Mouse (Mus musculus) intestine, embryonic 15.5 days (tissue): ENCODE data around the gene Cog5. TPM values are rescaled to one million over a fixed set of nuclear protein-coding genes. Genes with fewer than 3 reads are reported as not detected.
"Not testable (repeated sequence)": the region's sequence is repeated elsewhere in the genome, so short reads cannot be mapped to it uniquely, and the experiment has no call there.

ENCODE experiments used
- ATAC-seq: fragments of 200-750 bp; cut with Nextera tagmentation; 2 replicates; pipeline ENCODE4 v1.8.0; 2017; ENCODE audit warnings: moderate TSS enrichment, moderate library complexity
- H3K27ac ChIP-seq: fragments of 300-500 bp; sonication (generic); 2 replicates; pipeline ENCODE4 v1.5.1; 2015; ENCODE audit warnings: mild to moderate bottlenecking, inconsistent platforms
- H3K27me3 ChIP-seq: fragments of 300-500 bp; sonication (generic); replicated peaks from 2 replicates; pipeline ENCODE4 v1.6.1; 2015; ENCODE audit warnings: inconsistent platforms
- H3K36me3 ChIP-seq: fragments of 300-500 bp; sonication (generic); 2 replicates; pipeline ENCODE4 v1.6.1; 2015; ENCODE audit warnings: inconsistent platforms
- H3K4me1 ChIP-seq: fragments of 300-500 bp; sonication (generic); replicated peaks from 2 replicates; pipeline ENCODE4 v1.6.1; 2015; ENCODE audit warnings: inconsistent platforms
- H3K4me2 ChIP-seq: fragments of 300-500 bp; sonication (generic); replicated peaks from 2 replicates; pipeline ENCODE4 v1.6.1; 2015; ENCODE audit warnings: mild to moderate bottlenecking, inconsistent platforms
- H3K4me3 ChIP-seq: fragments of 300-500 bp; sonication (generic); replicated peaks from 2 replicates; pipeline ENCODE4 v1.5.1; 2015; ENCODE audit warnings: inconsistent platforms
- H3K9ac ChIP-seq: fragments of 300-500 bp; sonication (generic); 2 replicates; pipeline ENCODE4 v1.6.1; 2015; ENCODE audit warnings: inconsistent platforms
- H3K9me3 ChIP-seq: fragments of 300-500 bp; sonication (generic); 2 replicates; pipeline ENCODE4 v1.6.1; 2016; ENCODE audit warnings: inconsistent platforms
- WGBS: fragments of 180-500 bp; shearing (Covaris S2); methylation state at CpG from one replicate; pipeline ENCODE4 v1.1.7; 2015; 5-methylcytosine and 5-hydroxymethylcytosine counted together
- polyA plus RNA-seq: library from polyadenylated mRNA; unstranded; fragments of >200 nt; fragmentation: Nextera tagmentation; extraction: Ambion mirVana; gene quantifications from 2 replicates; pipeline ENCODE4 v1.2.1, GENCODE M21; 2015

Gene Cog5
- 26.9 and 29.2 TPM in 2 replicates for polyA plus RNA-seq

- 0% methylated on average over 47 of the region's 47 CpGs for WGBS
Measured at GRCm38 (mm10) chr12:31654197-31654964, at the start of gene Cog5, which contains the start of gene Dus4l. Gene Cog5, plus strand, starts transcription at chr12:31654869. Gene Dus4l, minus strand, starts transcription at chr12:31654826.

GRCm38 (mm10) chr12:31604894-31605293 lies 49.8 kb upstream of the Cog5 start:
- Histone ChIP-seq H3K9me3 (no peaks in the 10 kb centered on the region), H3K4me1 (no peaks in the 10 kb centered on the region), H3K4me3 (no peak overlapping the region), H3K27me3 (no peaks in the 10 kb centered on the region), H3K27ac (no peak overlapping the region), H3K36me3 (no peaks in the 10 kb centered on the region), H3K9ac (no peak overlapping the region), H3K4me2 (no peak overlapping the region)
- ATAC-seq = no peak
- 71% methylated on average over 3 of the region's 3 CpGs for WGBS

More at GRCm38 (mm10) chr12:31654197-31654964, at the start of gene Cog5, which contains the start of gene Dus4l:
- Histone ChIP-seq H3K27ac (peak within 1 kb of the TSS; percentile 88), H3K4me3 (peak within 1 kb of the TSS; percentile 91), H3K4me1 (peaks cover 3% of the 10 kb centered on the region; the same call in 1 of the 2 replicates), H3K27me3 (no peaks in the 10 kb centered on the region), H3K36me3 (no peaks in the 10 kb centered on the region), H3K4me2 (peak within 1 kb of the TSS; percentile 62), H3K9ac (peak within 1 kb of the TSS; percentile 75), H3K9me3 (no peaks in the 10 kb centered on the region)
- ATAC-seq = peak; percentile 99

- no peaks in the 10 kb centered on the region for H3K9me3 ChIP-seq
- whole genome bisulfite sequencing = 52% methylated on average over 3 of the region's 3 CpGs
- no peak overlapping the region for H3K4me3 ChIP-seq
- H3K4me2 ChIP-seq = no peak overlapping the region
- no peaks in the 10 kb centered on the region for H3K4me1 ChIP-seq
- H3K36me3 ChIP-seq = no peaks in the 10 kb centered on the region
- H3K27ac ChIP-seq = no peak overlapping the region
- no peak for ATAC-seq
- H3K9ac ChIP-seq = no peak overlapping the region
- no peaks in the 10 kb centered on the region for H3K27me3 ChIP-seq
Measured at GRCm38 (mm10) chr12:31608138-31608537, 46.5 kb upstream of the Cog5 start.

- H3K36me3 ChIP-seq = no peaks in the 10 kb centered on the region
- H3K27me3 ChIP-seq = no peaks in the 10 kb centered on the region
- ATAC-seq = no peak
- H3K27ac ChIP-seq = no peak overlapping the region
- no peaks in the 10 kb centered on the region for H3K9me3 ChIP-seq
- WGBS = 59% methylated on average over 4 of the region's 4 CpGs
- H3K4me1 ChIP-seq = no peaks in the 10 kb centered on the region
- H3K9ac ChIP-seq = no peak overlapping the region
- no peak overlapping the region for H3K4me3 ChIP-seq
- no peak overlapping the region for H3K4me2 ChIP-seq
Measured at GRCm38 (mm10) chr12:31613353-31613752, 41.3 kb upstream of the Cog5 start.

GRCm38 (mm10) chr12:31620106-31620505 lies 34.6 kb upstream of the Cog5 start:
- H3K4me1 ChIP-seq = no peaks in the 10 kb centered on the region
- H3K4me2 ChIP-seq = no peak overlapping the region

GRCm38 (mm10) chr12:31625016-31625415 lies 29.7 kb upstream of the Cog5 start:
- no peaks in the 10 kb centered on the region for H3K36me3 ChIP-seq
- H3K4me1 ChIP-seq = no peaks in the 10 kb centered on the region
- H3K27me3 ChIP-seq = no peaks in the 10 kb centered on the region
- no peak overlapping the region for H3K27ac ChIP-seq
- no peaks in the 10 kb centered on the region for H3K9me3 ChIP-seq
- WGBS = 95% methylated on average over 1 of the region's 1 CpGs
- ATAC-seq = no peak
- H3K9ac ChIP-seq = no peak overlapping the region
- H3K4me2 ChIP-seq = no peak overlapping the region
- no peak overlapping the region for H3K4me3 ChIP-seq

More at GRCm38 (mm10) chr12:31620106-31620505, 34.6 kb upstream of the Cog5 start:
- Histone ChIP-seq H3K27me3 (no peaks in the 10 kb centered on the region), H3K4me3 (no peak overlapping the region), H3K27ac (no peak overlapping the region), H3K36me3 (no peaks in the 10 kb centered on the region), H3K9ac (no peak overlapping the region), H3K9me3 (no peaks in the 10 kb centered on the region)
- 63% methylated on average over 8 of the region's 8 CpGs for WGBS
- no peak for ATAC-seq

GRCm38 (mm10) chr12:31628396-31628795 lies 26.3 kb upstream of the Cog5 start:
- H3K9me3 ChIP-seq, H3K4me3 ChIP-seq, H3K27me3 ChIP-seq, H3K4me1 ChIP-seq, H3K9ac ChIP-seq, H3K36me3 ChIP-seq, ATAC-seq, H3K27ac ChIP-seq, H3K4me2 ChIP-seq: not testable (repeated sequence)
- WGBS = 90% methylated on average over 9 of the region's 9 CpGs

GRCm38 (mm10) chr12:31633970-31634342 lies 20.7 kb upstream of the Cog5 start:
- Histone ChIP-seq H3K9me3 (no peaks in the 10 kb centered on the region), H3K36me3 (no peaks in the 10 kb centered on the region)
- 8% methylated on average over 13 of the region's 13 CpGs for WGBS

GRCm38 (mm10) chr12:31634343-31635239 lies 20.1 kb upstream of the Cog5 start, which contains the start of gene Bcap29:
Gene Bcap29, minus strand, starts transcription at chr12:31634658.
- no peaks in the 10 kb centered on the region for H3K36me3 ChIP-seq
- H3K9ac ChIP-seq = peak within 1 kb of the TSS; percentile 65
- no peaks in the 10 kb centered on the region for H3K27me3 ChIP-seq
- no peaks in the 10 kb centered on the region for H3K9me3 ChIP-seq
- WGBS = 2% methylated on average over 73 of the region's 73 CpGs
- peak within 1 kb of the TSS; percentile 88 for H3K4me2 ChIP-seq
- H3K27ac ChIP-seq = peak within 1 kb of the TSS; percentile 25; the same call in 1 of the 2 replicates
- peak; percentile 95 for ATAC-seq
- peaks cover 2% of the 10 kb centered on the region; the same call in 1 of the 2 replicates for H3K4me1 ChIP-seq
- peak within 1 kb of the TSS; percentile 59 for H3K4me3 ChIP-seq

More at GRCm38 (mm10) chr12:31633970-31634342, 20.7 kb upstream of the Cog5 start:
- peak; percentile 59 for ATAC-seq
- Histone ChIP-seq H3K9ac (peak overlapping the region; percentile 65), H3K4me3 (peak overlapping the region; percentile 59), H3K4me2 (peak overlapping the region; percentile 88), H3K27ac (0 out of 2 replicates have a peak overlapping the region, but pooled peaks have one; percentile 25), H3K27me3 (no peaks in the 10 kb centered on the region), H3K4me1 (peaks cover 2% of the 10 kb centered on the region; the same call in 1 of the 2 replicates)

- Histone ChIP-seq H3K4me1 (peaks cover 2% of the 10 kb centered on the region; the same call in 1 of the 2 replicates), H3K9me3 (no peaks in the 10 kb centered on the region), H3K36me3 (no peaks in the 10 kb centered on the region), H3K9ac (no peak overlapping the region; the same call in 1 of the 2 replicates), H3K27me3 (no peaks in the 10 kb centered on the region), H3K4me3 (no peak overlapping the region), H3K27ac (no peak overlapping the region), H3K4me2 (peak overlapping the region; percentile 88)
- ATAC-seq = no peak
- WGBS = 94% methylated on average over 3 of the region's 3 CpGs
Measured at GRCm38 (mm10) chr12:31635240-31635607, 19.4 kb upstream of the Cog5 start.

- Histone ChIP-seq H3K27ac (no peak overlapping the region), H3K9ac (no peak overlapping the region), H3K4me1 (peaks cover 3% of the 10 kb centered on the region; the same call in 1 of the 2 replicates), H3K4me3 (no peak overlapping the region), H3K9me3 (no peaks in the 10 kb centered on the region), H3K36me3 (no peaks in the 10 kb centered on the region), H3K27me3 (no peaks in the 10 kb centered on the region), H3K4me2 (peak overlapping the region; percentile 12; the same call in 1 of the 2 replicates)
- 74% methylated on average over 5 of the region's 5 CpGs for WGBS
- ATAC-seq = no peak
Measured at GRCm38 (mm10) chr12:31653611-31654010, 1.1 kb upstream of the Cog5 start.

GRCm38 (mm10) chr12:31654965-31655477 lies 352 bp downstream of the Cog5 start:
- peak; percentile 90 for ATAC-seq
- Histone ChIP-seq H3K4me2 (peak overlapping the region; percentile 62), H3K9me3 (no peaks in the 10 kb centered on the region), H3K36me3 (no peaks in the 10 kb centered on the region), H3K27ac (peak overlapping the region; percentile 88), H3K9ac (peak overlapping the region; percentile 75), H3K4me1 (peaks cover 3% of the 10 kb centered on the region; the same call in 1 of the 2 replicates), H3K27me3 (no peaks in the 10 kb centered on the region), H3K4me3 (peak overlapping the region; percentile 91)
- under 1% methylated on average over 29 of the region's 29 CpGs for WGBS
